Mouse (Mus musculus) subcutaneous adipose tissue, adult 2 months (tissue): ENCODE results near the gene Cypt2. TPM values are rescaled to one million over a fixed set of nuclear protein-coding genes. Genes with fewer than 3 reads are reported as not detected.

Source experiments
- polyA plus RNA-seq: library from polyadenylated mRNA; depleted of rRNA; stranded (reverse); fragments of >200 nt; gene quantifications from 2 replicates; pipeline ENCODE4 v1.2.3, GENCODE M21; 2012; ENCODE audit warnings: low replicate concordance; rRNA removed

Cypt2 gene
- polyA plus RNA-seq = not detected in 2 replicates

GRCm38 (mm10) chrX:105499472-105499871, at the start of gene Cypt2:
TSS of gene Cypt2 (plus strand) at chrX:105499772.

